15 mouse cellular contexts compared by ENCODE assay signal in the genomic region with DNA sequence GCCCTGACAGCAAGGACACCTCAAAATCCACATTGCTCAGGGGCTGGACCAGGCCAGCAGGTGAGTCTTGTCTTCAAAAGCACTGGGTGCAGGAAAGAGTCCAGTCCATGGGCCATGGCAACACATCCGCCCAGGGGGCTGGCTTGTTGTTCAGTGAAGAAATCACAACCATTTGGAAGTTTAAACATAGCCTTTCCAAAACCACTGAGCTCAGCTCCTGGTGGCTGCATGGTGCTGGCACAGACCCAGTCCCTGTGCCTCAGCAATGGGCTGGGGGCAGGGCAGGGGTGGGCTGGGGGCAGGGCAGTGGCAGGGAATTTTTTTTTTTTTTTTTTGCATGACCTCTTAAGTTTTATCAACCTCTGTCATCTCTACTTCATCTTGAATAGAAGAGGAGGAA.
DNase-seq lines count a peak whose midpoint lies in the region; ATAC-seq and TF ChIP-seq lines count a peak whose summit lies in the region.
"Had no signal": no experiment of that assay in that cellular context is flagged by ENCODE, and none has a peak within 500 bp of the region (broad histone marks: within the 10 kb centered on the region; RNA-seq: fewer than 3 reads in every experiment).

No protein-coding gene starts in this region.

- no peak overlapping the region for H3K9ac ChIP-seq in midbrain, postnatal 0 days (replicated peaks; ENCODE audit: low read length, poor library complexity, severe bottlenecking)
- H3K9ac ChIP-seq in stomach, embryonic 15.5 days, result no peak overlapping the region
- H3K9ac ChIP-seq: forebrain, embryonic 13.5 days had no signal

- WGBS in kidney, adult 2 months, result 61% methylated on average over 1 of the region's 1 CpGs
- 88% methylated on average over 1 of the region's 1 CpGs for WGBS in midbrain, embryonic 10.5 days
- WGBS in midbrain, postnatal 0 days, result 76% methylated on average over 1 of the region's 1 CpGs
- 59% methylated on average over 1 of the region's 1 CpGs for WGBS in stomach, embryonic 15.5 days

- intact Hi-C loops in gastrocnemius, adult 2 months (cut with DNase I), result no loop called here
- intact Hi-C loops in gastrocnemius, postnatal 36 days (cut with DNase I), result no loop called here

- no peak overlapping the region for H3K4me2 ChIP-seq in midbrain, postnatal 0 days (ENCODE audit: low read depth, low read length, poor library complexity, severe bottlenecking)
- H3K4me2 ChIP-seq in stomach, embryonic 15.5 days, result no peak overlapping the region
- H3K4me2 ChIP-seq: forebrain, embryonic 13.5 days; liver, embryonic 11.5 days had no signal

- DNase-seq in gastrocnemius, adult 2 months, result no peak
- DNase-seq in gastrocnemius, postnatal 36 days, result no peak
- peak; percentile 41 for DNase-seq in kidney, adult 2 months
- no peak for DNase-seq in kidney, adult 9 months
- no peak for DNase-seq in midbrain, embryonic 10.5 days (ENCODE audit: low spot score)
- DNase-seq in midbrain, postnatal 0 days (ENCODE audit: low spot score), result no peak
- DNase-seq in cerebellum, adult 9-10 months, result no peak
- DNase-seq: adrenal gland, postnatal 14 days; cerebellum, adult 8-10 months; retina, postnatal 1 day had no signal

- no peaks in the 10 kb centered on the region for H3K27me3 ChIP-seq in kidney, adult 2 months (replicated peaks; ENCODE audit: control insufficient read depth, insufficient read depth, low read length)
- H3K27me3 ChIP-seq in midbrain, embryonic 10.5 days (ENCODE audit: low read depth, poor library complexity, severe bottlenecking), result peaks cover 10% of the 10 kb centered on the region; the same call in 1 of the 2 replicates
- no peaks in the 10 kb centered on the region for H3K27me3 ChIP-seq in midbrain, postnatal 0 days (ENCODE audit: insufficient read depth, low read length)
- H3K27me3 ChIP-seq in stomach, embryonic 15.5 days (replicated peaks), result no peaks in the 10 kb centered on the region
- H3K27me3 ChIP-seq: CH12.LX; forebrain, embryonic 13.5 days had no signal

- no peaks in the 10 kb centered on the region for H3K4me1 ChIP-seq in kidney, adult 2 months (ENCODE audit: control insufficient read depth, insufficient read depth, low read length)
- H3K4me1 ChIP-seq in midbrain, embryonic 10.5 days, result peaks cover 57% of the 10 kb centered on the region
- H3K4me1 ChIP-seq in midbrain, postnatal 0 days (ENCODE audit: insufficient read depth, low read length), result 0 out of 2 replicates have a peak, but pooled peaks cover 3% of the 10 kb centered on the region
- peaks cover 17% of the 10 kb centered on the region for H3K4me1 ChIP-seq in stomach, embryonic 15.5 days

- no peaks in the 10 kb centered on the region for H3K36me3 ChIP-seq in kidney, adult 2 months (ENCODE audit: control insufficient read depth, insufficient read depth, low read length)
- peaks cover 78% of the 10 kb centered on the region for H3K36me3 ChIP-seq in midbrain, embryonic 10.5 days
- no peaks in the 10 kb centered on the region for H3K36me3 ChIP-seq in midbrain, postnatal 0 days (ENCODE audit: insufficient read depth, low read length)
- no peaks in the 10 kb centered on the region for H3K36me3 ChIP-seq in stomach, embryonic 15.5 days

- no peak for TF ChIP-seq POLR2A in kidney, adult 2 months (IDR thresholded peaks at IDR 0.05; ENCODE audit: low read depth, low read length)

- 0 out of 2 replicates have a peak overlapping the region, but pooled peaks have one; percentile 12 for H3K27ac ChIP-seq in gastrocnemius, adult 2 months
- H3K27ac ChIP-seq in kidney, adult 2 months (ENCODE audit: insufficient read depth, low read depth, low read length), result no peak overlapping the region
- H3K27ac ChIP-seq in midbrain, embryonic 10.5 days (replicated peaks), result peak overlapping the region; percentile 30; the same call in 1 of the 2 replicates
- no peak overlapping the region for H3K27ac ChIP-seq in midbrain, postnatal 0 days (ENCODE audit: low read depth, low read length)
- H3K27ac ChIP-seq in stomach, embryonic 15.5 days, result peak overlapping the region; percentile 68
- H3K27ac ChIP-seq: forebrain, embryonic 13.5 days had no signal

- H3K4me3 ChIP-seq in gastrocnemius, adult 2 months, result no peak overlapping the region
- no peak overlapping the region for H3K4me3 ChIP-seq in kidney, adult 2 months (ENCODE audit: insufficient read depth, low read depth, low read length)
- no peak overlapping the region for H3K4me3 ChIP-seq in midbrain, embryonic 10.5 days
- H3K4me3 ChIP-seq in midbrain, postnatal 0 days (ENCODE audit: low read depth, low read length), result no peak overlapping the region
- H3K4me3 ChIP-seq in stomach, embryonic 15.5 days (replicated peaks), result no peak overlapping the region
- H3K4me3 ChIP-seq: forebrain, embryonic 13.5 days had no signal

- ATAC-seq in midbrain, postnatal 0 days (ENCODE audit: low FRiP score), result no peak
- ATAC-seq in stomach, embryonic 15.5 days (ENCODE audit: insufficient read depth, low FRiP score, low read depth), result no peak
- ATAC-seq: forebrain, embryonic 13.5 days; midbrain, embryonic 16.5 days had no signal

- TF ChIP-seq CTCF in gastrocnemius, adult 2 months (IDR thresholded peaks at IDR 0.05), result no peak
- no peak for TF ChIP-seq CTCF in kidney, adult 2 months (conservative IDR thresholded peaks at IDR 0.05; ENCODE audit: insufficient read depth, insufficient read length, low read depth, low read length)
- no peak for TF ChIP-seq CTCF in midbrain, postnatal 0 days (IDR thresholded peaks at IDR 0.05)

- H3K9me3 ChIP-seq in midbrain, embryonic 10.5 days (replicated peaks), result no peaks in the 10 kb centered on the region
- no peaks in the 10 kb centered on the region for H3K9me3 ChIP-seq in midbrain, postnatal 0 days (ENCODE audit: low read length)
- H3K9me3 ChIP-seq in stomach, embryonic 15.5 days, result no peaks in the 10 kb centered on the region
- H3K9me3 ChIP-seq: forebrain, embryonic 13.5 days had no signal

Comparison
In these comparisons a context has a peak if more than half of its experiments do, and no peak if none do; other contexts are left out.
1. H3K27ac ChIP-seq: peak in gastrocnemius, adult 2 months (single experiment), midbrain, embryonic 10.5 days (single experiment) and stomach, embryonic 15.5 days (single experiment); none in kidney, adult 2 months (single experiment) and midbrain, postnatal 0 days (single experiment).